Mouse (Mus musculus) olfactory bulb, adult 2 months (tissue): Measurements from ENCODE around the gene Cbx7.

Source experiments
- CTCF ChIP-seq: fragments of 200-500 bp; IDR thresholded peaks from 2 replicates; pipeline ENCODE4 v1.5.1; 2012; ENCODE audit warnings: low read depth, mild to moderate bottlenecking, low read length, moderate library complexity; ENCODE audit not compliant: insufficient read depth
- POLR2A ChIP-seq: fragments of 200-500 bp; IDR thresholded peaks from 2 replicates; pipeline ENCODE4 v1.6.1; 2012; ENCODE audit warnings: mild to moderate bottlenecking, low read depth, low read length, moderate library complexity; ENCODE audit not compliant: insufficient read depth

DNA sequence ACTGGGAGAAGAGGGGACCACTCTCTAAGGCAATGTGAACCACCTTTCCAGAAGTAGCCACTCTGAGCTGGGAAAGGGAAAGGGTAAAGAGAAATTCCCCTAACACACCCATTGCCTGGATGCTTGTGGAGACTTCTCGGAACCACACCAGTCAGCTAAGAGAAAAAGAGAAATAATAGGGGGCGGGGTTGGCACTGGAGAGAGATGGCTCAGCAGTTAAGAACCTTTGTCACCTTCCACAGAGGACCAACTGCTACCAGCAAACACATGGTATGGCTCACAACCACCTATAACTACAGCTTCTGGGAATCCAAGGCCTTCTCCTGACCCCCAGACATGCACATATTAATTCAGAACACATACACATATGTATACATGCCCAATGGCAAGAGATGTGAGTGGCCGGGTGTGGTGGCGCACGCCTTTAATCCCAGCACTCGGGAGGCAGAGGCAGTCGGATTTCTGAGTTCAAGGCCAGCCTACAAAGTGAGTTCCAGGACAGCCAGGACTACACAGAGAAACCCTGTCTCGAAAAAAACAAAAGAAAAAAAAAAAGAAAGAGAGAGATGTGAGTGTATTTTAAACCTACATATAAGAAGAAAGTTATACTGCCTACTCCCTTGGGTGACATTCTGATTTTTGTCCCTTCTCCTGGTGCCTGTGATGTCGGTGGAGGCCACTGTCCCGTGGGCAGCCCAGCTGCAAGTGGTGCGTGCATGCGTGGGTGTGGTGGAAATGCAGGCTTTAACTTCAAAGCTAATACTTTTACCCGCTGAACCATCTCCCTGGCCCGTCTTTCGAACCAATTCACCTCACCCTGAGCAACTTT lies 77.7 kb downstream of the Cbx7 start:
- no peak for TF ChIP-seq CTCF
- TF ChIP-seq POLR2A = no peak
